Mouse (Mus musculus): ENCODE data around the gene Trim66.

Trim66 gene

DNA sequence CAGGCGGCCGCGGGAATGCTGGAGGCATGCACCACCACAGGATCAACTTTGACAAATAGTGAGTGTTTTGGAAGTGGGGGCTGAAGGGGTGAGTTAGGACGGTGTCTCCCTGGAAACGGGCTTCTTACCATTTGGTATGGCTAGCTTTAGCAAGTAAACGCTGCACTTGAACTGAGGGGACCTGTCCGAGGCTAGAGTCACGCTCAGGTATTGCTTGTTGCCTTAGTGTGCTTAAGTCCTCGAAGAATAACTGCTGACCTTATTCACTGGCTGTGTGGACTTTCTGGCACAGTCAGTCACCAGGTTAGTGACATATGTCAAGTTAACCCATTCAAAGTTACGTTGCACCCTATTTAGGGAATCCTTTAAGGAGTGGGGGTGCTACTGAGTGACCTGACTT is 12.0 kb upstream of the Trim66 start:
- no peak for DNase-seq

DNA sequence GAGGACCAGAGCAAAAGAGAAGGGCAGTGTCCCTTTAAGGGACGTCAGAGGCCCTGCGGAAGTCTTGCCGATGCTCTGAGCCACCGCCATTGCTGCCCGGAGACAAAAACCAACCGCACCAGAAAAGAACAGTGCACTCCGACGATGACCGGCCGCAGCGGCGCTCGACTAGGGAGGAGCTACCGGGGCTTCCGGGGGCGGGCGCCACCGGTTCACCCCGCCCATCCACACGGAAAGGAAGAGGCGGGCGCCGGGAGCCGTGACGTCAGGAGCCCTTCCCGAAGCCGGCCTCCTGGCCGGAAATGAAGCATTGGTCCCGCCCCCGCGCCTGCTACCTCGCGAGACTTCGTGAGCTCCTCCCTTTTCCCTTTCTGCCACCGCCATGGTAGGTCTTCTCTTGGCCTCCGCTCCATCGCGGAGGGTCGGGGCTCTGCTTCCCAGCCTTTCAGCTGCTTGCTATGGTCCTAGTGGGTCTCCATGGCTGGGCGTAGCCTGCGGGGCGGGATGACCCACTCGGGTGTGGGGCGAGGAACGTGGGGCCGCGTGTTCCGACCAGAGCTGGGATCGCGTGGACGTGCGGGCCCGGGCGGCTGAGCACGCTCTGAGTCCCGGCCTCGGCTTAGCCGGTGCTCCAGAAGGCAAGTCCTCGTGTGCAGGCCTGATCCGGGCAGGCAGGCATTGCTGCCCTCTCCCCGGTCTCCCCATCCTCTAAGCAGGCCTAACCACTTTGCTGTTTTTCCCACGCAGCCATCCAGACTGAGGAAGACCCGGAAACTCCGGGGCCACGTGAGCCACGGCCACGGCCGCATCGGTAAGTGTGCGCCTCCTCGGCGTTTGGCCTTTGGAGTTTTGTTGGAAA is 11.1 kb upstream of the Trim66 start, which contains the start of gene Rpl27a:
Rpl27a (plus strand) TSS at position 310 of the 859 bp plus-strand sequence.
- peak; percentile 99 for DNase-seq

DNA sequence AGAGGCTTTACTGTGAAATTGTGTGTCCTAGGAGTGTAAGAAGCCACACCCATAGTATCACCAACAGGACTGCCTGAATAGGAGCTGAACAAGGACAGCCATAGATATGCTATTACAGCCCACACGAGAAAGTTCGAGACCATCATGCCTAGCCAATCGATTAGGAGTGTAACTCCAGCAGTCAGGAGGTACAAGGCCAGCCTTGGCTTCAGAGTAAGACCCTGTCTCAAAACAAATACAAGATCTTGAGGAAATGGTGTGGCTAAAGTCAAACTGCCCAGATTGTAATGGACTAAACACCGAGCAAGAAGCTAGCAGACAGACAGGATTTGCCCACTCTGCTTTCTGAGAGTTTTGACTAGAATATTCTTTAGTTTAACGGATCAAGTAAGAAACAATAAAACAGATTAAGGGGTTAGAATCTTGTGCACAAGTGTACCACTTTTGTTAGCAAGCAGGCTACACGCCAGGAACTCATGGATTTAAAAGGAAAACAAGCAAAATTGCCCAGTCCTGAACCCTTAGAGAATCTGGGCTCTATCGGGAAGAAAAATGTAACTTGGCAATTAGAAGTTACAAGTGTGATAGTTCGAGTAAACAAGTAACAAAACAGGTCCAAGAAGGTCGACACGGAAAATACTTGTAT is 10.2 kb upstream of the Trim66 start:
- no peak for DNase-seq

DNA sequence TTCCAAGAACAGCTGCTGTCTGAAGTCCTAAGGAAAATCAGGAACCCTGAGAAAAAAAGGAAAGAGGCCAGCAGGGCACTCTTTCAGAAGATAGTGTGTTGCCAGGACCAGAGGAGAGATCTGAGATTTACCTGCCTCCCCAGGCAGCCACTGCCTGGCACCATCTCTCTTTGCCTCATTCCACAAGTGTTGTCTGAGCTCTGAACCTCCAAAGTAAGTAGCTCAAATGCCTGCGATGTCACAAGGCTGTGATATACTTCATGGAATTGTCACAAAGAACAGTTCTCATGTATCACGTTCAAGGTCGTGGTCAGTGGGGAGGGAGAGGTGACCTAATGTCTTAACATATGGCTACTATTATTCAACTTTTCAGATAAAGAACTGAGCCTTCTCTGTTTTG is 8.6 kb upstream of the Trim66 start:
- no peak for DNase-seq

DNA sequence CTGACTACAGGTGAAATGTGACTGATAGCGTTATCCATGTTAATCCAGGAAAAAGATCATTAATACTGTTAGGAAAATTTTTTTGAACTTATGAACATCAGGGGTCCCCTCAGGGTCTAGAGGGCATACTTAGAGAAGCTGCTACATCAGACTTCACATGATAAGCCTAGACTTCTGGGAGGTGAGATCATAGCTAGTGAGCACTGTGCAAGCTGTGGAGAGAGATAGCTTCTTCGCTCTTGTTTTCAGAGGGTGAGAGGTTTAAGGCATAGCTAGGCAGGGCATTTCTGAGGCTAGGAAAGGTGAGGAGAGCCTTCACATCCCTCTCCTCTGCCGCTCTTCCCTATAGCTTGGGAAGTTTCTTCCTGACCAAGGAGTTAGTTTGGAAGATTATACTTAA is 3.9 kb upstream of the Trim66 start:
- DNase-seq = no peak

DNA sequence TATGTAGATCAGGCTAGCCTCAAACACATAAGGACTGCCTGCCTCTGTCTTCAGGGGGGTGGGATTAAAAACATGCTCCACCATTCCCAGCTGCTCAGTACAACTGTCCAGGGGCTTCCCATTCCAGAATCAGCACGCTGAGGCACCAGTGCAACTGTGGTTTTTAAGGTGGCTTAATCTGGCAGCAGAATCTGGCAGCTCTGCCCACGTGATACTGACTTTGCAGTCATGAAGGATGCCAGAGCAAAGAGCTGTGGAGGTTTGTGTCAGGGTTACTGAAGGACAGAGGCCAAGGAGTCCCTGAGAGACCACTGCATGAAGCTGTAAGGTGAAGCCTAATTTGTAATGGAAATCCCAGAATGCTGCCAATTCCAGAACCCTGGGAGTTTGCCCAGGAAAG is 2.9 kb upstream of the Trim66 start:
- no peak for DNase-seq

DNA sequence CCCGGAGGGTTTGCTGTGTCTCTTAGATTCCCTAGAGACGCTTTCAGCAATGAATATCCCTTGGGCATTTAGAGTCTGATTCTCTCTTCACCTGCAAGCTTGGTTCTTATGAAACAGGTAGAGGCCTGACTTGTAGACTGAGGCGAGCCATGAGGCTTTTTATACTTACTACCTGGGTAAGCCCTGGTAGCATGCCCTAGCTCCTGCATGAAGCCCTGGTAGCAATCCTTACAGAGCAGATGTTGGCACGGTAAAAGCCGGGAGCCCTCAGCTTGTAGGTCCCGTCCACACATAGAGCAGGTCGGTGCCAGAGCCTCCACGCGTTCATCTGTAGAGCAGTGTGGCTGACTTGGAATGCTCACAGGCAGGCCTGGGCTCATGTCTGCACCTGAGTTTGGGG is 362 bp downstream of the Trim66 start:
- DNase-seq = no peak

DNA sequence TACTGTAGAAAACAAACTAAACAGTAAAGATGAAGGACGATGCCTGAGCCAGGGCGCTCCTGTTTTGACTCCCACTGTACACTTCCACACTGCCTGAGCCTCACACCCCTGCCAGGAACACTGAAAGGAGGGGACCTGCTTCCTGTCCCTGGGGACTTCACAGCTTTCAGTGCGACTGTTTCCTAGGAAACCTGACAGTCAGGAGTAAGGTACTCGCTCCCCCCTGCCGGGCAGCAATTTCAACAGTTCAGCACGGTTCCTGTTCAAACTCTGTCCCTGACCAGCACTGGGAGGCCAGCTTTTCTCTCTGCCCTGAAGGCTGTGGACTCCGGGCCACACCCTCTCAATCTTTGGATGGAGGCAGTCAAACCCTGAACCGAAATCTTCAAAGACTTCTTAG is 815 bp downstream of the Trim66 start:
- peak; percentile 44 for DNase-seq

DNA sequence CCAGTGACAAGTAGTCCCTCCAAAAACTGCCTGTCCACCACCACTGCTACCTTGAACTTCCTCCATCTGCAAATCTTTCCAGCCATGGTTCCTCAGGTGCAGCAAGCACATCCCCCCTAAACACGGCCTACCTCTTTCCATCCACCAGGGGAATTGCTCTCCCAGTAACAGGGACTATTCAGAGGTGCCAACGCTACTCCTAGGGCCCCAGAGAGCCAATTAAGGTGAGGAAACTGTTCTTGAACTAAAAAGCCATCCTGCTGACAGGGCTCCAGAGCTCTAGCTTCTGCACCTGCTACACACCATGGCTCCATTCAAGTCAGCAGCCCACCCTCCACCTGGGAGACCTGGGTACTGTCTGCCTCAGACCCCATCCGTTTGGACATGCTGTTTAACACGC is 10.4 kb downstream of the Trim66 start:
- no peak for DNase-seq

DNA sequence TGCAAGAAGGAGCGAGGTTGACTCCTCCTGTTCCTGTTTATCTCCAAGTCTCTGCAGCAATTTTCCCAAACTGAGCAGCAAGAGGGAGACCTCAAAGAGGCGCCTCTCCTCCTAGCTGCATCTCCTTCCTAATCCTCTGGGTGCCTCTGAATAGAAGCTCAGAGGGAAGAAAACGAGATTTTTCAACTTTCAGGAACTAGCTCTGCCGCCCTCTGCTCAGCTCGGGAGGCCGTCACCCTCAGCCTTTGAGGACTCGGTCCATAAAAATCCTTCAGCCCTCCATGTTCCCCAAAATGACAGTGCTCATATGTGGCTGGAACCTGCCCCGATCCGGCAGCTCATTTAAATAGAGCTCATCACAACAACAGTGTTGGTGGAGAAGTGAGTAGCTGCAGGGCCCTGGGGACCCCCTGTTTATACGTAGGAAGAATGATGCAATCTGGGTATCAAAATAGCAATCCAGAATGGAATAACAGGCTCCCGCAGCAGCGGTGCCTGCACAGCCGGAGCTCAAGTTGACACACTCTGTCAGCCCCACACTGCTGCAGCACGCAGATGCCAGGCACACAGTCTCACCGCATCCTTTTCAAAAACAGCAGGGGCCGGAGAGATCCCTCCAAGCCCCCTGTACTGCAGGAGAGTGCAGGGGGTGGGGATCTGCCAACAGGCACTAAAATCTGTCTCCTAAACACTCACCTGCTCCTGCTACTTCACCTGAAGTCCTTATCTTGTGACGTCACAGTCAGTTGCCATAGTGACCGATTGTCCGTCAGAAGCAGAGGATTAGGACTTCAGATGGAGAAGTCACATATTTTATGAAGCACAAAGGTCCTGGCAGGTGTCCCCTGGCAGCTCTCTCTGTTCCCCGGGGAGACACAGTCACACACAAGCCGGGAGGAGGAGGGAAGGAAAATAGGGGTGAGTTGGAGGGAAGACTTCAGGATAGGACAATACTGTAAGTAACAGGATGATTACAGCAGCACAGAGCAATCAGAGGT is 14.3 kb downstream of the Trim66 start:
- peak; percentile 63 for DNase-seq

DNA sequence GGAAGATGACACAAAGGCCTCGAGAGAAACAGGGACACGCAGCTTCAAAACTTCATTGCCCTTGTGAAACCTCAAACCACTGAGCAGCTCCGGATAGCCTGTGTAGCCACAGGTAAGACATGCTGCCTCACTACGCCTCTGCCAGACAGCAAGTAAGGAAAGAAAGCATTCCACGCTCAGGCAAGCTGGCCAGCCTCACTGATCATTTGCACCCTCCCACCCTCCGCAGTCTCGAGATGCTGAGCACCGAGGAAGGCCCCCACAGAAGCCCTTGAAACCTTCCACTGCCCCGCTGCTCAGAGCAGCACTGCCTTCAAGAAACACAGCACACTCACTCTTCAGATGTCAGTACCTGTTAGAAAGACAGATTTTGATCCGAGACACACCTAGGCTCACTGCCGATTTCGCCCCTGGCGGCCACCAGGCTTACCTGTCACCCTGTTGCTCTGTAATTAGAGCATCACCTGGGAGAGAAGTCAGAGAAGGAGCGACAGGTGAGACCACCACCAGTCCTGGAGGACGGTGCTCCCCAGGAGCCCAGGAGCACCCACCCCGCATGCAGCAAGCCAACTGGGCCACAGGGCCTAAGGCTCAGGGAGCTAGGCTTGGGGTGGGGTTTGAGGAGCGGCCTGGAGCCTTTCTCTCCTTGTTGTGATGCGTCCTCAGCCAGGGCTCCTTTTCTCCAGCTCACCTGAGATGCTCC is 15.2 kb downstream of the Trim66 start:
- no peak for DNase-seq

DNA sequence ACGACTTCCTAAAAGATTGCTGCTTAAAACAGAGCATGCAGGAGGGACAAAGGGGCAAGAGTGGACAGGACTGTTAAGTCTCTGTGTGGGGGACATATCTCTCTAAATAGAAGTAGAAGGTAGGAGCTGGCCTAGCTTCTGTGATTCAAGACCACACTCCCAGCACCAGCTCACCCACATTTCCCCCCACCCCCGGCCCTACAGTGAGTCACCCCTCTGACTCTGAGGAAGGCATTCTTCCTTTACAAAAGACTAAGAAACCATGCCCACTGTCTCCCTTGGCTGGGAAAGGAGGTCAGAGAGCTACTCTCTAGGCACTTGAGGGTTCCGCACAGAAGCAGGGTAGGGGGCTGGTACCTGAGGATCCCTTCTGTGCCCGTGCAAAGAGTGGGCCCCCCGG is 23.7 kb downstream of the Trim66 start:
- DNase-seq = no peak

DNA sequence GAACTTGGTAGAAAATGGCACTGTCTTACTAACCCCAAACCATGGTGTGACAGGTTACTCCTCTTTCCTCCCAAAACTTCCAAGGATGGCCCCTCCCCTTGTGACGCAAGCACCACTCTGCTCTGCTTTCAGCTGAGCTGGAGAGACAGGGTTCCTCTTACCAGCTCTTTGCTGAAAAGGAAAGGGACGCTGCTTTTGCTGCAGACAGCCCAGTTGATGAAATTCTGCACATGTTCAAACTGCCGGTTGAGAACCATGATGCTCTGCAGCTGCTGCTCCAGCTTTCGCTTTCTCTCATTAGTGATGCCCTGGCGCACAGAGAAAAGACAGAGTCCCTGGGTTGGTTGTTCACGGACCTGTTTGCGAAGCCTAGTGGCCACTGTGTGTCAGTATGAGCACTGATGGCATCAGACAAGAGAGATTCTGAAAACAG is 27.2 kb downstream of the Trim66 start:
- DNase-seq = peak; percentile 88

DNA sequence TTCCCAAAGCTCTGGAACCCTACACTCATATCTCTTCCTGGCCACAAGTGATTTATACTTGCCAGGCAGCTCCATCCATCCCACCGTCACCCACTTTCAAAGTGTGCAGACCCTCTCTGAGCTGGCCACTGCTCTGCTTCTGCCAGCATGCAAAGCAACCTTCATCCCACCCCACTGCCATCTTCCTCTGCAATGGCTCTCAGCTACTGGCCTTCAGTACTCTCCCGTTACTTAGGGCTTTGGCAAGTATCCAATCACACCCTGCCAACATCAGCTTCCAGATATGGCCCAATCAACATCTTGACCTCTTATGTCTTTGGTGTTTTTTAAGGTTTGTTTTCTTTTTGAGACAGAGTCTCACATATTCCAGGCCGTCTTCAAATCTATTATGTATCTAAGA is 30.0 kb downstream of the Trim66 start:
- no peak for DNase-seq

DNA sequence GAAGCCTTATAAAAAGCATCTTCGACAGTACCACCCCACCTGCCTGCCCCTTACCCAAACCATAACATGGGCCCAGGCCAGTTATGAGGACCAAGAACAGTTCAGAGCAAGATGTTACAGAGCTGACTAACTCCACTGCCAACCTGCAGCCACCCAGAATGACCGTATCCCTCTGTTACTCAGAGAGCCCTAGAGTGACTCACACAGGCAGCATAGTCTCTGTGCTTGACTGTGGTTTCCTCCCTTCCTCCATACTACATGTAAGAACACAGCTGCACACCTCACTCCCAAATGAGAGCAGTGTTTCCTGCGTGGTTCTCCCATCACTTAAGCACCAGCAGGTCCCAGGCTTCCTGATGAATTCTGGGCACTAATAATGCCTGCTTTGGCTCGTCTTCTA is 37.2 kb downstream of the Trim66 start:
- DNase-seq = no peak

DNA sequence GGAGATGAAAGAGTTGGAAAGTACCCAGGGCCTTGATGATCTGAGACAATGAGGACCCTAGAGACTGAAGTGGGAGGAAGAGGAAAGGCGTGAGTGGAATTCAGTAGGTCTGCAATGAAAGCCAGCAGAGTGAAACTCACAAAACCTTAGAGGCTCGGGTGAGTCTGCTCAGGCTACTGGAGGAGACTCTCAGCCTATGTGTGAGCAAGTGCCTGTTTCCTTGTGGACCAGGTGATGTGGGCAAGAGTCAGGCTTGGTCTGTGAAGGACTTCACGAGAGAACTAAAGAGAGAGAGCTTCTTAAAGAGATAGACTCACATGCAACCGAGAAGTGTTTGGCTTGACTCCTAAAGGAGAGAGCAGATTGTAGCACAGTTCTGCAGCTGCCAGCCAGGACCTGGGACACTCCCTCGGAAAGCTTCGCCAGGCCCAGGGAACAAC is 39.7 kb downstream of the Trim66 start:
- no peak for DNase-seq

DNA sequence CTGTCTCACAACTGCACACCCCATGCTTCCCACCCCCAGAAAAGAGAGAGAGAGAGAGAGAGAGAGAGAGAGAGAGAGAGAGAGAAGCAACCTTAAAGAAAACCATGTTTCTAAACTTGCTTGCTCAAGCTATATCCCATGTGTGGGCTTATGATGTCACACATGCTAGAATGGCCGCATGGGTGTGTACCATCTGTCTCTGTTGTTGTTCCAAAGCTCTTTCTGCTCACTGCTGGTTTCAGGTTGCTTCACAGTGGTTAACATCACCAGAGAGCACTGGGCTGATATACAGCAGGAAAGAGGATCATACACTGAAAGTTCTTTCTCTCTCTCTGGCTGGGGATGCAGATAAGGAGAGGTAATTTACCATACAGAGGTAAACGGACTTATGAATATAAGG is 40.3 kb downstream of the Trim66 start:
- peak; percentile 14 for DNase-seq

DNA sequence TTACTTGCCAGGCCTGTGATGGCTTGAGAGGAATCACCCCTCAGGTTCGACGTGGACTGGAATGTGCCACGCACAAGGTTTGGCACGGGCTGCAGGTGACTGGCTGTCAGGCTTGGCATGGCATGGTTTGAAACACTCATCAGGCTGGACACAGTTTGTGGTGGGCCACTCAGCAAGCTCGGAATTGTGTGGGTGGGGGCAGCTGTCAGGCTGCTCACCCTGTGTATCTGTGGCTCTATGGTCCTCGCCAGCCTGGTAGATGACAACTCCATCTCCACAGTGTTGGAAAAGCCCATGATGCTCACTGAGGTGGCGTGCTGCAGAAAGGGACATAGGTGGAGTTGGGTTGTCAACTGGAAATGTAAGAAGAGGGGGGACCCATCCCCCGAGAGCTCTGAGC is 47.2 kb downstream of the Trim66 start:
- DNase-seq = no peak

DNA sequence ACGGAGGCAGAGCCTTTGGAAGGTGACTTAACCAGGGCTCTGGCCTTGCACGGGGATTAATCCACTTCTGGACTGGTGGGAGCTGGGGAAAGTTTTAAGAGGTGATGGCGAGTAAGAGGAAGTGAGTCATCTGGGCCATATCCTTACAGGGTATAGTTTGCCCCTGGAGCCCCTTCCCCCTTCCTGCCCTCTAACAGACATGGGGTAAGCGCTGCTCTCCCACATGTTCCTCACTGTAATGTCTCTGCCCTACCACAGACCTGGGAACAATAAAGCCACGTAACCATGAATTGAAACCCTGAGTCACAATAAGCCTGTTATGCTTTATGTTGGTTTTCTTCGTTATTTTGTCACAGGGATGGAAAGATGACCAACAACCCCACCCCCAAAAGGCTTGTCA is 51.4 kb downstream of the Trim66 start:
- DNase-seq = no peak

DNA sequence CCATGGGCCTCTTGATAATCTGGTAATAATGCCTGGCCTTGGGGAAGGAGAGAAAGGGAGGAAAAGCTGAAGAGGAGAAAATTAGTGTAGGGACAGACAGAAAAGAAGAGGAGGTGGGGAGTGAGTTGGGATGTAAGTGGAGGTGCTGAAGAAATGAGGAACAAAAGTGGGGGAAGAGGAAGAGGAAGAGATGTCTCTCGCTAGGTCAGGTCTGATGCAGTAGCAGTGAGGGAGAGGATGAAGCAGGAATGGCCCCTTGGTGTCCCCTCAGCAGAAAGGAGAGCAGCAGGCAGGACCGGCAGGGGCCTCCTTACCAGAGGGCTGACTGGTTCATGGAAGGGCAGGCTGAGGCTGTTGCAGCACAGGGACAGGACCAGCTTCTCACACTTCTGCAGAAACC is 52.2 kb downstream of the Trim66 start:
- no peak for DNase-seq

DNA sequence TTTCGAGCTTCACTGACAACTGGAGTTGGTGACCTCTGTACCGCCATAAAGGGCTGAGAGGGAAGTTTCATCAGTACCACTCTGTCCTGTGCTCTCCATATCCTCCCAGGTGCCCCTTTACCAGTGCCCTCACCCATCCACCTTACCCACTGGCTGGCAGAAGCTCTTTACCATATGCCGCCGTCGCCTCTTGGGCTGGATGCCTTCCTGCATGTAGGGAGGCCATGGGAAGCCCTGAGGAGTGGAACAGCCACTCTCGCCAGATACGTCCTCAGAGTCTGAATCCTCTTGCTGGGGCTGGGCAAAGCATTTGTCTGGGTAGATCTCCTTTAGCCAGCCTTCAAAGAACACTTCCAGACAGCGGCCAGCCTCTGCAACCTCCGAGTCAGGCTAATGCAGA is 53.1 kb downstream of the Trim66 start:
- no peak for DNase-seq

DNA sequence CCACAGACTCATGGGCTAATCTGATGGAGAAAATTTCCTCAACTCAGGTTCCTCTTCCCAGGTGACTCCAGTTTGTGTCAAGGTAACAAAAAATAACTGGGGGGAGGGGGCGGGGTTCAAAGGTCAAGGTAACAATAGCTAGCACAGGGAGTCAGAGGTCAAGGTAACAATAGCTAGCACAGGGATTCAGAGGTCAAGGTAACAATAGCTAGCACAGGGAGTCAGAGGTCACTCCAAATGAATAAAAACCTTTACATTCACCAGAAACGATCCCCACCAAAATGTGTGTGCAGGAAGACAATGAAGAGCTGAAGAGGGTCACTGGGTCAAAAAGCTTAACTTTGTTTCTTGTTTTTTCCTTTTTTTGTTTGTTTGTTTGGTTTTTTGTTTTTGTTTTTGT is 59.9 kb downstream of the Trim66 start:
- no peak for DNase-seq

DNA sequence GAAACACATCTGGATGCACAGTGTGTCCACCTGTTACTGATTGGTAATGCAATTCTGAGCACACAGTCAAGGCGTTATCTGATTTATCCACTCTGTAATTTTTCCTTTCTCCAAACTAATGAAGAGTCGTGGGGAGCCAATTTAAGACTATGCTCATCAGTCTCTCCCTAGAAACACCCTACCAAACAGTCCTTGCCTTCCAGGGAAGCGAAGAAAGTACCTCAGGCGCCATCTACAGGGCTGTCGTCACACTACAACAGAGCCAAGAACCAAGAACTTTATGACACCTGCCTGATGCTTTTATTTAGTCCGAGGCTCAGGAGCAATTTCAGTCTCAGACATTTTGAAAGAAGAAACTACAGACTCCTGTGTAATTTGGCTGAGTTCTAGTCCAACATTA is 62.9 kb downstream of the Trim66 start:
- peak; percentile 72 for DNase-seq

All from retina, postnatal 1 day (tissue).